Mouse (Mus musculus): Measurements from ENCODE around the gene Thbd.

DNA sequence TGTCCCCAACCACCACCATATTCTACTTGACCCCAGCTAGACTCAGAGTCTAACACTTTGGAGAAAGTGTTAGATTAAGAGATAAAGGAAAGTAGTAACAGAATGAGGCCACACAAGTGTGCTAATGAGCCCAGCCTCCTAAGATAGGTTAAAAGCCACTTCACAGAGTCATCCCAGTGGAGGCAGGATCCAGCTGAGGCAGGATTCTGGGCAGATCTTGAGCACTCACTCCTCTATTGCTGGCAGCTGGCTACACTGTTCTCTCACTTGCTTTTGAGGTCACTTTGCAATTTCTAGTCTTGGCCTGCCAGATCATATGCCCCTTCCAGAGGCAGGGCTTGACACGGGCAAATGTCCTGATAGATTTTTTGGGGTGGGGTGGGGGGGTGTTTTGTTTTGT is 36.5 kb upstream of the Thbd start:
- no peak for TF ChIP-seq POLR2A (IDR thresholded peaks at IDR 0.05; ENCODE audit: low read depth, low read length)
- no peak for TF ChIP-seq CTCF (IDR thresholded peaks at IDR 0.05; ENCODE audit: extremely low read depth, insufficient read depth, insufficient read length, insufficient replicate concordance)

Measured in spleen, adult 2 months (tissue).